Mouse (Mus musculus): ENCODE measurements around the gene 6820408C15Rik. TPM values are rescaled to one million over a fixed set of nuclear protein-coding genes. Genes with fewer than 3 reads are reported as not detected.

The 6820408C15Rik gene
- polyA plus RNA-seq, 1 experiment from 2014 or later = 0.31 TPM

DNA sequence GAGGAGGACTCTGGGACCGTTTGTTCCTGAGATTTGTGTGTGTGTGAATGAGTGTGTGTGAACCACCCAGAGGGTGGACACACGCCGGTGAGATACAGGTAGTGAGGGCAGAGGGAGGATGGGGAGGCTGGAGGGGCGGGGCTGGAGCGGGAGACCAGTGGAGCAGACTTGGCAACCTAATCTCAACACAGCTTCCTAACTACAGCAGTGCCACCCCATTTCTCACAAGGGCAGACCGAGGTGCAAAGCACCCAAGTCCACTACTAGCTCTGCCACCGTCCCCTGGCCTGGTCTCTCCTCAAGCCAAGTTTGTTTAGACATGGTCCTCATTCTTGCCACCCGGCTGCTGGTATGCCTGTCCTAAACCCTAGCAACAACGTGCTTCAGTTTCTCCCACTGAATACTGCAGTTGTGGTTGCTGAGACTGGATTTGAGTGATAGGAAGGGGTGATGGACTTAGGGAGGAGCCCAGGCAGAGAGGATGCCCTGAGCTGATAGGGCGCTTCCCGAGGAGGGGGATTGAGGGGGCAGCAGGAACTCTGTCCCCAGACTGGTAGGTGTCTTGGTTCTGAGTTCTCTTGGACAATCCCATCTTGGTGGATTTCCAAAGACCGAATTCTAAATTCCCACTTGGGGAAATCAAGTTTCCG, 20.0 kb upstream of the 6820408C15Rik start:
- Histone ChIP-seq H3K4me3 (peak overlapping the region; percentile 96), H3K4me1 (peaks cover 37% of the 10 kb centered on the region), H3K27ac (peak overlapping the region; percentile 99), H3K9ac (peak overlapping the region; percentile 98), H3K27me3 (no peaks in the 10 kb centered on the region), H3K36me3 (peaks cover 7% of the 10 kb centered on the region), H3K4me2 (replicated peaks) (peak overlapping the region; percentile 93), H3K9me3 (no peaks in the 10 kb centered on the region)
- no peak for ATAC-seq (ENCODE audit: insufficient number of reproducible peaks, insufficient read depth, low FRiP score, low TSS enrichment)
- 24% methylated on average over 13 of the region's 13 CpGs for WGBS

GRCm38 (mm10) chr2:152396110-152397003, 19.0 kb upstream of the 6820408C15Rik start:
- H3K27ac ChIP-seq = peak overlapping the region; percentile 99
- ATAC-seq (ENCODE audit: insufficient number of reproducible peaks, insufficient read depth, low FRiP score, low TSS enrichment) = peak; percentile 58
- peak overlapping the region; percentile 98 for H3K9ac ChIP-seq
- peak overlapping the region; percentile 93 for H3K4me2 ChIP-seq (replicated peaks)
- peaks cover 37% of the 10 kb centered on the region for H3K4me1 ChIP-seq
- no peaks in the 10 kb centered on the region for H3K27me3 ChIP-seq
- WGBS = under 1% methylated on average over 45 of the region's 46 CpGs
- H3K4me3 ChIP-seq = peak overlapping the region; percentile 96
- no peaks in the 10 kb centered on the region for H3K9me3 ChIP-seq
- peaks cover 7% of the 10 kb centered on the region for H3K36me3 ChIP-seq

DNA sequence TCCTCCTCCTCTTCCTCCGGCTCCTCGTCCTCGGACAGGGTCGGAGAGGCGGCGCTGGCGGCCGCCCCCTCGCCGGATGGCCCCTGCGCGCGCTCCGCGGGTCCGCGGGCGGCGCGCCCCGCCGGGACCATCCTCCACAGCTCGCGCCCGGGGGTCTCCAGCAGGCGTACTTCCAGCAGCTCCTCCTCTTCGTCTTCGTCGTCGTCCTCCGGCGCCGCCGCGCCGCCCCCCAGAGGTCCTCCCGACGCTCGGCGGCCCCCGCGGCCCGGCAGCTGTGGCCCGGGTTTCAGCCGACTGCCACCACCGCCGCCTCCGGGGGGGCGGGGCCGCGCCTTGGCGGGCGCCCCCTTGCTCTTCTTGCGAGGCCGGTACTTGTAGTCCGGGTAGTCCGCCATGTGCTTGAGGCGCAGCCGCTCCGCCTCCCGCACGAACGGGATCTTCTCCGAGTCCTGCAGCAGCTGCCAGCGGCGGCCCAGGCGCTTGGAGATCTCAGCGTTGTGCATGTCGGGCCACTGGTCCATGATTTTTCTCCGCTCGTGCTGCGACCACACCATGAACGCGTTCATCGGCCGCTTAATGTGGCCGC, 18.3 kb upstream of the 6820408C15Rik start:
- Histone ChIP-seq H3K4me2 (replicated peaks) (peak overlapping the region; percentile 93), H3K27me3 (no peaks in the 10 kb centered on the region), H3K4me1 (peaks cover 37% of the 10 kb centered on the region), H3K9ac (peak overlapping the region; percentile 98), H3K36me3 (peaks cover 7% of the 10 kb centered on the region), H3K27ac (peak overlapping the region; percentile 99), H3K9me3 (no peaks in the 10 kb centered on the region), H3K4me3 (peak overlapping the region; percentile 96)
- whole genome bisulfite sequencing = under 1% methylated on average over 73 of the region's 77 CpGs
- no peak for ATAC-seq (ENCODE audit: insufficient number of reproducible peaks, insufficient read depth, low FRiP score, low TSS enrichment)

GRCm38 (mm10) chr2:152397680-152398435, 17.5 kb upstream of the 6820408C15Rik start, which contains the start of gene Sox12:
Gene Sox12 (minus strand): TSS chr2:152398063.
- peak; percentile 62 for ATAC-seq (ENCODE audit: insufficient number of reproducible peaks, insufficient read depth, low FRiP score, low TSS enrichment)
- Histone ChIP-seq H3K4me3 (peak within 1 kb of the TSS; percentile 96), H3K4me2 (replicated peaks) (peak within 1 kb of the TSS; percentile 93), H3K9me3 (no peaks in the 10 kb centered on the region), H3K27ac (peak within 1 kb of the TSS; percentile 99), H3K27me3 (no peaks in the 10 kb centered on the region), H3K36me3 (peaks cover 7% of the 10 kb centered on the region), H3K9ac (peak within 1 kb of the TSS; percentile 98), H3K4me1 (peaks cover 37% of the 10 kb centered on the region)
- under 1% methylated on average over 86 of the region's 104 CpGs for WGBS

- Histone ChIP-seq H3K9ac (peak overlapping the region; percentile 98), H3K4me3 (peak overlapping the region; percentile 96), H3K36me3 (peaks cover 7% of the 10 kb centered on the region), H3K4me2 (replicated peaks) (peak overlapping the region; percentile 93), H3K27me3 (no peaks in the 10 kb centered on the region), H3K9me3 (no peaks in the 10 kb centered on the region), H3K4me1 (peaks cover 31% of the 10 kb centered on the region), H3K27ac (peak overlapping the region; percentile 99)
- under 1% methylated on average over 38 of the region's 38 CpGs for WGBS
- ATAC-seq (ENCODE audit: insufficient number of reproducible peaks, insufficient read depth, low FRiP score, low TSS enrichment) = peak; percentile 78
Observed at GRCm38 (mm10) chr2:152398691-152399090, 16.7 kb upstream of the 6820408C15Rik start.

- H3K9me3 ChIP-seq = no peaks in the 10 kb centered on the region
- peaks cover 26% of the 10 kb centered on the region for H3K4me1 ChIP-seq
- H3K4me2 ChIP-seq (replicated peaks) = peak overlapping the region; percentile 93
- peak overlapping the region; percentile 96 for H3K4me3 ChIP-seq
- H3K36me3 ChIP-seq = peaks cover 7% of the 10 kb centered on the region
- H3K27me3 ChIP-seq = no peaks in the 10 kb centered on the region
- H3K27ac ChIP-seq = peak overlapping the region; percentile 99
- no peak for ATAC-seq (ENCODE audit: insufficient number of reproducible peaks, insufficient read depth, low FRiP score, low TSS enrichment)
- H3K9ac ChIP-seq = peak overlapping the region; percentile 98
- under 1% methylated on average over 13 of the region's 13 CpGs for WGBS
Observed at GRCm38 (mm10) chr2:152399122-152399542, 16.3 kb upstream of the 6820408C15Rik start.

- Histone ChIP-seq H3K9ac (peak overlapping the region; percentile 42), H3K27ac (peak overlapping the region; percentile 69), H3K27me3 (no peaks in the 10 kb centered on the region)
Observed at GRCm38 (mm10) chr2:152406126-152406525, 9.3 kb upstream of the 6820408C15Rik start.

DNA sequence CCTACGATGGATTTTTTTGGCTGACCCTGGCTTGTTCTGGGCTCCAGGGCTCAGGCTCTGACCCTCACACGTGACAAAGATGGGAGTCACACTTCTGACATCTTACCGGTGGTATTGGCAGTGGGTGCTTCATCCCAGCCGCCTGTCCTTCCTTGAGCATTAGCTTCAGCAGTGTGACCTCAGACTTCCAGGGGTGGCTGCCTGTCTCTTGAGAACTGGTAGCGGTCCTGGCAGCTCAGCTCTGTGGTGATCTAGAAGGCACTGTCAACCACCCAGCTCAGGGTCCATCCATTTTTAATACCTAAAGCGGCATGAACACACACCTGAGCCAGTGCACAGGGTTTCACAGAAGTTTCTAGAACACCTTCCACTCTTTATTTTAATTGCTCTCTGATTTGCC, 5.6 kb upstream of the 6820408C15Rik start:
- H3K36me3 ChIP-seq = no peaks in the 10 kb centered on the region
- peaks cover 45% of the 10 kb centered on the region for H3K4me1 ChIP-seq
- H3K4me3 ChIP-seq = no peak overlapping the region
- no peak for ATAC-seq (ENCODE audit: insufficient number of reproducible peaks, insufficient read depth, low FRiP score, low TSS enrichment)
- no peak overlapping the region for H3K4me2 ChIP-seq (replicated peaks)
- H3K9ac ChIP-seq = no peak overlapping the region
- H3K27ac ChIP-seq = peak overlapping the region; percentile 98
- no peaks in the 10 kb centered on the region for H3K9me3 ChIP-seq
- 72% methylated on average over 6 of the region's 6 CpGs for WGBS
- H3K27me3 ChIP-seq = no peaks in the 10 kb centered on the region

More at GRCm38 (mm10) chr2:152406126-152406525, 9.3 kb upstream of the 6820408C15Rik start:
- under 1% methylated on average over 19 of the region's 19 CpGs for WGBS
- Histone ChIP-seq H3K36me3 (no peaks in the 10 kb centered on the region), H3K4me1 (peaks cover 32% of the 10 kb centered on the region), H3K4me3 (peak overlapping the region; percentile 34), H3K4me2 (replicated peaks) (peak overlapping the region; percentile 58), H3K9me3 (no peaks in the 10 kb centered on the region)
- ATAC-seq (ENCODE audit: insufficient number of reproducible peaks, insufficient read depth, low FRiP score, low TSS enrichment) = peak; percentile 94

- Histone ChIP-seq H3K4me1 (peaks cover 43% of the 10 kb centered on the region), H3K4me3 (peak overlapping the region; percentile 96), H3K27ac (peak overlapping the region; percentile 98), H3K9ac (peak overlapping the region; percentile 98; the same call in 1 of the 2 replicates), H3K4me2 (replicated peaks) (peak overlapping the region; percentile 93), H3K27me3 (no peaks in the 10 kb centered on the region), H3K36me3 (no peaks in the 10 kb centered on the region), H3K9me3 (no peaks in the 10 kb centered on the region)
- ATAC-seq (ENCODE audit: insufficient number of reproducible peaks, insufficient read depth, low FRiP score, low TSS enrichment) = peak; percentile 78
- 0% methylated on average over 15 of the region's 15 CpGs for WGBS
Observed at GRCm38 (mm10) chr2:152410971-152411371, 4.4 kb upstream of the 6820408C15Rik start.

GRCm38 (mm10) chr2:152411471-152411870, 3.9 kb upstream of the 6820408C15Rik start:
- Histone ChIP-seq H3K4me1 (peaks cover 41% of the 10 kb centered on the region), H3K36me3 (no peaks in the 10 kb centered on the region), H3K4me3 (peak overlapping the region; percentile 96), H3K27me3 (no peaks in the 10 kb centered on the region), H3K9ac (peak overlapping the region; percentile 98), H3K27ac (peak overlapping the region; percentile 98), H3K9me3 (no peaks in the 10 kb centered on the region), H3K4me2 (replicated peaks) (peak overlapping the region; percentile 93)
- ATAC-seq (ENCODE audit: insufficient number of reproducible peaks, insufficient read depth, low FRiP score, low TSS enrichment) = no peak; the same call in 1 of the 2 replicates
- WGBS = 1% methylated on average over 7 of the region's 7 CpGs

Measured in embryonic facial prominence, embryonic 12.5 days (tissue).